Mouse (Mus musculus): ENCODE results near the gene Scn1b. TPM values are rescaled to one million over a fixed set of nuclear protein-coding genes. Genes with fewer than 3 reads are reported as not detected.

The Scn1b gene
- total RNA-seq, 2 experiments from 2014 or later = 669 to 714 TPM

DNA sequence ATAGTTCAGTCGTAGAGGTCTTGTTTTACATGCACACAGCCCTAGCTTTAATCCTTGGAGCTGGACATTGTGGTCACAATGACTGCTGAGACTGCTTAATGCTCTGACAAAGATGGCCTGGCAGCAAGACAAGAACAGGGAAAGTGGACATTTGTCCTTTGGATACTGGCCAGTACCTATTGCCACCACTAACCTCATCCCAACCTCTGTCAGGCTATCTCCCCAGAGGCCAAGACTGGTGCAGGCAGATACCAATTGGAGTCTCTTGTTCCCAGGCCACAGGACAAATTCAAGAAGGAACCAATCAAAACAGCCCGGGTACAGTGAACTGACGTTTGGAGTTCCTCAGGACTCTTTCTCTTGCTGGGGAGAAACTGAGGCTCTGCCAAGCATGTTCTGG is 38.6 kb downstream of the Scn1b start:
- DNase-seq (ENCODE audit: low spot score in 2 of 2) = no peak

DNA sequence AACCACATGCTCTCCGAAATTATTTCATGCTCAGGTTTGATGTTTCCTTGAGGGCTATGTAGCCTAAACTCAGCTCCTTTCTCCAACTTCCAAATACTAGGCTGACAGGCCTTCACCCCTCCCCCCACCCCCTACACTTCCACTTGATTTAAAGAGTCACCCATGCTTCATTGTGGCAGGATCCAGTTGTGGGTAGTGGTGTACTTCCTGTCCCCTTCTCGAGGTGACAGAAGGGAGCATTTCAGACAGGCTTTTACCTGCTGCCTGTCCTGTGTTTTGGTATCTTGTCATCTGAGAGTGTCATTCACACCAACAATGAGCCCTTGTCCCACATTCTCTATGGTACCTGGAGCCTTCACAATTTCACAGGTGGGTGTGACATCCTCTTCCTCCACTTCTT is 39.5 kb downstream of the Scn1b start:
- no peak for DNase-seq (ENCODE audit: low spot score in 2 of 2)

DNA sequence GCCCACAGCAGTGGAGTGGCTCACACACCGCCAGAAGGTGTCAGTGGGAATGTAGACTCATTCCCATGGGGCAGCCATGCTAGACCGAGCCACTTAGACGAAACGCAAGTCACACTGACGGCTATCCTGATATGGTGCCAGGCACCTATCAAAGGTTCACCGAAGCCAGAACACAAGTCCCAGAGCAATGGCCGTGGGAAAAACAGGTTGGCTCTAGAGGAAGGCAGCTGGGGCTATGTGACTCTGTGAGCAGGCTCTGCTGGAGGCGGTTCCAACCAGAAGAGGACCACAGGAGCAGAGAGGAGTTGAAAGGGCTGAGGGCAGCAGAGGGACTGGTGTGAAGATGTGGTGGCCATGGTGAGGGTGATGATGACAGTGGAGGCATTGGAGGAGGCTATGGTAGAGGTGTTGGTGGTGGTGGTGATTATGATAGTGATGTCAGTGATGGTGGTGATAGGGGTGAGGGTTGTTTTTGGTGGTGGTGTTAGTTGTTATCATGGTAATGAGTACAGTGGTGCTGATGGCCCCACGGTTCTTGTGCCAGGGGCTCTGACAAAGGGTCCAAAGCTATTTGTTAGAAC is 40.5 kb downstream of the Scn1b start:
- no peak for DNase-seq (ENCODE audit: low spot score in 2 of 2)

DNA sequence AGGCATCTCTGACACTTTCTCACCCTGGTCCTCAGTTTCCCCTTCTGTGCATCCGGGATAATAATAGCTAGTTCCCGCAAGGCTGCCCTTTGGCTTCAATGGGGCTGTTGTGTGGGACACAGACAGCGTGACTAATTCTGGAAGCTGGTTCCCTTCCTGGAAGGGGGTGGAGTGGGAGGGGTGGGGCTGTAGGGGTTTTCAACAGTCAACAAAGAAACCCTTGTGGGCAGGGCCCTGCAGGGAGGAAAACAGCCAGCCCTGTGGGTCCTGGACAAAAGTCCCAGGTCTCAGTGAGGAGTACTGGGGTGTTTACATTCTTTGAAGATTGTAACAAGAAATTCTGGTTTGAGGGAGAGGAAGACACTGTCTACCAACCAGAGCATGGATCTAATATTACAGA is 41.6 kb downstream of the Scn1b start:
- DNase-seq (ENCODE audit: low spot score in 2 of 2) = peak in 1 of 2 experiments; percentile 61

DNA sequence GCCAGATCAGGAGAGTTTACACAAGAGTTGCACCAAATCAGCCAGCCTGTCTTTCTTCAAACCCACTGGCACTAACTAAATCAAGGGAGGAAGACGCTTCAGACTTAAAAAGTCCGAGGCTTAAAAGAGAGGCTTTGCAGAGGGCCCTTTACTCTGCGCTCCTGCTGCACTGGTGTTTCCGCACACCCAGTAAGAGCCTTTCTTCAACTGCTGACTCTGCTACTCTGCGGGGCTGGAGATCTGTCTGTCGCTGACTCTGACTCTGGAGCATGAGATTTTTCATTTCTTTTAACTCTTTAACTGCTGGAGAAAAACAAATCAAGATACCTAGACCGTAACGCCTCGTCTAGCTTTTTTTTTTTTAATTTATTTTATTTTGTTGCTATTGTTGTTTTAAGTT is 42.7 kb downstream of the Scn1b start:
- DNase-seq (ENCODE audit: low spot score in 2 of 2) = no peak

DNA sequence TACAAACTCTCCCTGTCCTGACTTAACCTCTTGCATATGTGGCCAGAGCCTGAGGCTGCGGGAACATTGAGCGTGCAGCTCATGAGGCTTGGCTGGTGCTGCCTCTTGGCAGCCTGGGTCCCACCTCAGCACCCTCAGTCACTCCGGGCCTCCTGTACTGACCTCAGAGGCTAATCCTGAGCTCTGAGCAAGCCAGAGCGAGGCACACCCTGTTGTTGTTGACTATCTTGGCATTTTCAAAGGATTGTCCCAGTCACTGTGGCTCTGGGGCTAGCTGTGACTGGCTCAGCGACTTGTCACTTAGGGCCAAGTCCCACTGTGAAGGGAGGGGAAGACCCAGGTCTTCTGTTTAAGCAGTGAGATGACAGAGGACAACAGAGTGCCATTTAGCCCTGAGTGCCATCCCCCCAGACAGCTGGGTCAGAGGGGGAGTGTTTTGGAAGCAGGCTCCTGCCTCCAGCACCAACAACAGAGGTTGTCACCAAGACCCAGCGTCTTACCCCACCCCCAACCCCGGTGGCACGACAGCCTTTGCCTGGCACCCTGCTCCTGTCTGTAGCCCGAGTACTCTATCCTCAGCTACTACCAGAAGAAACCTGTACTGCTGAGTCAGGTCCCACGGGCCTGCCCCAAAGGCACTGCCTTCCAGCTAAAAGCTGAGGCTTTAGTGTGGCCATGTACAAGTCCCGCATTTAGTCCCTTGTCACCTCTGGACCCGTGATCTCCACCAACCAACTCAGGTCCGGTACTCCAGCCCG is 43.8 kb downstream of the Scn1b start:
- peak in 1 of 2 experiments; percentile 56 for DNase-seq (ENCODE audit: low spot score in 2 of 2)

DNA sequence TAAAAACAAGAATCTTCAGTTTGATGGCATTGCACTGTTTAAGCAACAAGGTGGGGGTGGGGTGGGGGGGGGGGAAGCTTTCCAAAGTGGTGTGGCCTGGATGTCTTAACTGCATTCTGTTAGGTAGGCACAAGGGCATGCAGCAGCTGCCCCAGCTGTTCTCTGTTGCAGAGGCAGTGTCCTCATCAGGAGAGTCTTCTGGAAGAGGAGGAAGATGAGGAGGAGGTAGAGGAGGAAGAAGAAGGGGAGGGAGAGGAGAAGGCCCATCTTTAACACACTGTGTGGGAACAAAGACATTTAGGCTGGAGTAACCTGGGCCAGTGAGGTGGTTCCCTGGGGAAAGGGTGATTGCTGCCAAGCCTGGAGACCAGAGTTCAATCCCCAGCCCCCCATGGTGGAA is 44.7 kb downstream of the Scn1b start:
- no peak for DNase-seq (ENCODE audit: low spot score in 2 of 2)

DNA sequence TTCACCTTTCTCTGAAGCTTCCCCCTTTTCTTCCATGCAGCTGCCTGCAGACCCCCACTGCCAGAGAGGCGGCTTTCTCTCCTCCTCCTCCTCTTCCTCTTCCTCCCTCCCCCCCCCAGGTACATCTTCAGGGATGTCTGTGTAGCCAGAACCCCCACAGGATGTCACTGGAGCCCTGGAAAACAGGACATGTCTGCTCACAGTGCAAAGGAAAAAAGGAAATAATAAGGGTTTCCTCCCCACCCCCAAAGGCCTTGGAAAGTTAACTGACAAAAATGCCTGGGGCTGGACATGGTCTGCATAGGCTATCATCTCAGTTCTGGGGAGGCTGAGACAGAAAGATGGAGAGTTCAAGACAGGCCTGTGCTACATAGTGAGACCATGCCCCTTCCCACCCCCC is 45.7 kb downstream of the Scn1b start:
- no peak for DNase-seq (ENCODE audit: low spot score in 2 of 2)

DNA sequence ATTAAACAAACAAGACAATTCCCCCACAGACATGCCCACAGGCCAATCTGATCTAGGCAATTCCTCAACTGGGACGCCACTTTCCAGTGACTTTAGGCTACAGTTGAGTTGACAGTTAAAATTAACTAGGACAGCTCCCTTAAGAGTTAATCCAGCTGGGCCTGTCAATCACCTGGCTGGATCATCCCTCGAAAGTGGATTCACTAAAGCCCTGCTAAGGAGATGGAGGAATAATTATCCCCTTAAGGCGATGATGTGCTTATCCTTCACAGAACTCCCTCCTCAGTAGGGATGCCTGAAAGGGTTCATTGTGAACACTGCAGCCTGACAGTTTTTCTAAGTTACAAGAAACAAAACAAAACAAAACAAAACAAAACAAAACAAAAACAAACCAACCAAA is 46.2 kb downstream of the Scn1b start:
- DNase-seq (ENCODE audit: low spot score in 2 of 2) = no peak

DNA sequence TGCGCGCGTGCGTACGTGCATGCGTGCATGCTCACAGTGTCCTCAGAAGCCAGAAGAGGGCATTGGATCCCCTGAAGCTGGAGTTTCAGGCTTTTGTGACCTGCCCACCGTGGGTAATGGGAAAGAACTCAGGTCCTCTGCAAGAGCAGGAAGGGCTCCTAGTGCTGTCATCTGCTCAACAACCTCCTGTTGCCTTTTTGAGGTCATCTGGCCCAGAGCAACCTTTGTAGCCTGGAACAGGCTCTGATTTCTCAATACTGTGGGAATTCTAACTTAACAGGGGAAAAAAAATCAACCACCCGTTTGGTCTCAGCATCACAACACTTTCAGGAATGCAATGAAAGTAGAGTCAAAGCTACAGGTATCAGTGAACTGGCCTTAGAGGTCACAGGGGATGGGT is 47.1 kb downstream of the Scn1b start:
- no peak for DNase-seq (ENCODE audit: low spot score in 2 of 2)

DNA sequence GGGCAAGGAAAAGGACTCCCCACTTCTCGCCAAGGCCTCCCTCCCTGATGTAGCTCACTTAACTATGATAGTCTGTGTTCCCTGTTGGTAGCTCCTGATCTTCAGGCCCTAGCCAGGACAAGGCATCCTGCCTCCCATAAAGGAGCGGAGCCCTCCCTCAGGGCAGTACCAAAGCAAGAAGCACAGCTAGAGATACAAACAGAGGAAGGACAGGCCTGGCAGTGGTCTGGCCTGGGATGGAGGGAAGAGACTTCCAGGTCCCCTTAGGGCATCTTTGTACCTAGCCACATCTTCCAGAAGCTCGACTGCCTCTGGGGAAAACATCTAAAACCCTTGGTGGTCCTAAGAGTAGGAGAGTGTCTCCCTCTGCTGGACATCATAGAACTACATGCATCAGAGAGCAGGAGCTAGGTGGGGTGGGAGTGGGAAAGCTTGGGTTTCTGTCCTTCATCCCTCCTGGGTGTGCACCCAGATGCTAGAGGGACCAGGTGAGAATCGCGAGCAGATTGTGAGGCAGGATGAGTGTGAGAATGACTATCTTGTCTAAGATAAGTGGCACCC is 48.8 kb downstream of the Scn1b start:
- peak in 1 of 2 experiments; percentile 82 for DNase-seq (ENCODE audit: low spot score in 2 of 2)

DNA sequence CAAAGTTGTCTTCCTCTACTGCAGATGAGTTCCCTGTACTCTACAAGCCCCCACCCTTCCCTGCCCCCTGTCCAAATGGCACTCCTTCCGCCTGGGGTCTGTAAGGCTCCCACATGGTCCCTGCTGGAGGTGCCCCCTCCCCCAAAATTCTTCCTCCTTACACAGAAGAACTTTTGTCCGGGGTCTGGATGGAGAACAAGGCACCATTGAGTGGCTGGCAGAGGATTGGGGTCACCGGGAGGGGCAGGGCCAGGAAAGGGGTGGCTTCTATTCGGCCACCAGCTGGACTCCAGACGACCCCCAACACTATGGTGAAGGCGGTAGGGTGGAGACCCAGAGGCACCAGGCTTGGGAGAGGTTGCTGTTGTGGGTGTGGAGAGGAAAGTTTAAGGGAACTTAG is 49.3 kb downstream of the Scn1b start:
- DNase-seq (ENCODE audit: low spot score in 2 of 2) = peak in 1 of 2 experiments; percentile 60

DNA sequence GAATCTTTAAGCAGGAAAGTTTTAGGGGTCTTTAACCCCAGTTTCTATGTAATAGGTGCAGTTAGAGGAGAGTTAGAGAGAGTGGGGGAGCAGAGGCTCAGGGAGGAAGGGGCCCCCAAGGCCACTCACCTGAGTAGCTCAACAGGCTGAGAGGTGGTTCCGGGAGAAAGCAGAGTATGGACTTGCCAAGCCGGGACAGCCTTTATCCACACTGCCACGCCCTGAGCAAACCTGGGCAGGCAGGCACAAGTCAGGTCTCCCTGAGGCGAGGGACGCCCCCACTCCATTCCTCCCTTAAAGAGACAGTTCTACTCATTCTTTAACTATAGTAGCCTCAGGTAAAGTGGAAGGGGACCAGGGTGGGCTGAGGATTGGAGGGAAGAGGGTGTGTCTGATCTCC is 50.3 kb downstream of the Scn1b start, which contains the start of gene Fxyd3:
Gene Fxyd3, minus strand, starts transcription at position 213 of the 400 bp plus-strand sequence.
- DNase-seq (ENCODE audit: low spot score in 2 of 2) = no peak

DNA sequence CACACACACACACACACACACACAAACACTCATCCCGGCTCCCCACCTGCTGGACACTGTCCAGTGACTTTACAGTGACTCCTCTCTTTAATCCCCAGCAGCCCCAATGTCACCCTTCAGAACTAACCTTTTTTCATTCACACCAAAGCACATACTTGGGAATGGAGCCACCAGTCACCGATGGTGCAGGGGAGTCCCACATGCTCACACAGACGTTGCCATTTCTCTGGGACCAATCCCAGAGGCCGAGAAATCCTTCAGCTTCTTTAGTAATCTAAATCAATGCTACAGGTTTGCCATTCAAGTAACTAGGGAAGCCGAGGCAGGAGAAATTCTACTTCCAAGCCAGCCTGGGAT is 52.1 kb downstream of the Scn1b start:
- peak; percentile 40 to 82 for DNase-seq (ENCODE audit: low spot score in 2 of 2)

DNA sequence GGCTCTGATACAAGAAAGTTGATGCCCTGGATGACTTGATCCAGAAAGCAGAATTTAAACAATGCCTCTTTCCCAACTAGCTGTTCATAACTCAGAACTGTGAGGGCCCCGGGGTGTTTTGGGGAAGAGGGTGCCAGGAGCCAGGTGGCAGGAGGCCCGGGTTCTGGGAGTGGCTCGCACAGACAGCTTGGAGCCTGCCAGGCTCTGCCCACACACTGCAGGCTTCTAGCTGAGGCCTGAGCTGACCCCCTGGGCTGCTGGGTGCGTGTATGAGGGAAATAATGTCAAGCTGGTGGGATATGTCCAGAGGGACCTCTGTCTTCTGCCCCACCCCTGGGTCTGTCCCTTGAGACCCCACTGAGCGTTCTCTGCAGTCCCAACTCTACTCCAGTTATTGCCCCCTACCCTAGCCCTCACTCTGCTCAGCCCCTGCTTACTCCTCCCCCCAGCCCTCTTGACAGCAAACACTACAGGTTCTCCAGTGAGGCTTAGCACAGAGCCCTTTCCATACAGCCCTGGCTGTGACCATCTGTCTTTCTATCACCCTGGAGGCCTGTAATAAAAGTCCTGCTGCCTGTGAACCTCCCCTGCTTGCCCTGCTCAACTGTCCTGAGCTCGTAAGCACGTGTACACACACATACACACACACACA is 52.6 kb downstream of the Scn1b start:
- peak in 1 of 2 experiments; percentile 59 for DNase-seq (ENCODE audit: low spot score in 2 of 2)

DNA sequence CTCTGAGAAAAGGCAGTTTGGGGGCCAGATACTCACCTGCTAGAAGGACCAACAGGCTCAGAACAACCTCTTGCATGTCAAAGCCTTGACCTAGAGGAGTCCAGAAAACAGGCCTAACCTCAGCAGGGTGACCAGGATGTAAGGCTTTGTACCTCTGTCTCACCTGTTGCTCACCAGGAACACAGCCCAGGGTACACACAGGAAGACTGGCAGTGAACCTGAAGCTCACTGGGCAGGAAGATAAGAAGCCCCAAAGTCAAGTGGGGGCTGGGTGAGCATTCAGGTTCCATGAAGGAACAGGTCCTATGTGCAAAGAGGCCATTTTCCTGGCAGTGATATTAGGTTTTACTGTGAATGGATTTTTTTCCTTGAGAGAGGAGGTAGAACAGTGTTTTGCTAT is 53.3 kb downstream of the Scn1b start:
- DNase-seq (ENCODE audit: low spot score in 2 of 2) = no peak

DNA sequence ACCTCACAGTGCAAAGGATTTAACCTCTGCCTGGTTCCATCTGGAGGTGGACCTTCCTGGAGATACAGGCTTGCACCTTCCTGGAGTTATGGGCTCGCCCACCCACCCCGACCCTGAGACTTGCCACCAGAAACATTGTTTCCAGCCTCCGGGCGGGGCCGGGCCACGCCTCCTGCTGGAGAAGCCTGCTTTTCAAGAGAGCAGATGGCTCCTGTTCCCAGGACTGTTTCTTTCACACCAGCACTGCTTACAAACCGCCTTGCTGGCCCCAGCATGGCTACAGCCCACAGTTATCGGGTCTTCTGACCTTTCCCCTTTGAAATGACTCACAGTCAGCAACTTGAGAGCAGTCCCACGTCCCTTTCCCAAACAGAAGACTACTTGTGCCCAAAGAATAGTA is 54.5 kb downstream of the Scn1b start:
- DNase-seq (ENCODE audit: low spot score in 2 of 2) = no peak

DNA sequence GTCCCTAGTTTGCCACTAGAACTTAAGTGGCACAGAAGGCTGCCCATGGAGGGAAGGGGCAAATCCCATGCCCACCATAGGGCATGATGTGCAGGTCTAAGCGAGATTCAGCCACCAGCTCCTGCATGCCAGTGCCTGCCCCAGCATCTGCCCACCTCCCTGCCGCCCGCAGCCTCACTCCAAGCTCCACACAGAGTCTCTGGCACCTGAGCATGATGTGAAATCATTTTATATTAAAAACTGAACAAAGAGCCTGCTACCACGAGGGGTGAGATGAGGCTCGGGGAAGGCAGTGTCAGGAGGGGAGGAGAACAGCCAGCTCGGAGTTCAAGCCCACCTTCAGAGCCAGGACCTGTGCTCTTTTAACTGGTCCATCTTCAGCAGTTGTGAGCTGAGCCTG is 56.5 kb downstream of the Scn1b start:
- DNase-seq (ENCODE audit: low spot score in 2 of 2) = no peak

DNA sequence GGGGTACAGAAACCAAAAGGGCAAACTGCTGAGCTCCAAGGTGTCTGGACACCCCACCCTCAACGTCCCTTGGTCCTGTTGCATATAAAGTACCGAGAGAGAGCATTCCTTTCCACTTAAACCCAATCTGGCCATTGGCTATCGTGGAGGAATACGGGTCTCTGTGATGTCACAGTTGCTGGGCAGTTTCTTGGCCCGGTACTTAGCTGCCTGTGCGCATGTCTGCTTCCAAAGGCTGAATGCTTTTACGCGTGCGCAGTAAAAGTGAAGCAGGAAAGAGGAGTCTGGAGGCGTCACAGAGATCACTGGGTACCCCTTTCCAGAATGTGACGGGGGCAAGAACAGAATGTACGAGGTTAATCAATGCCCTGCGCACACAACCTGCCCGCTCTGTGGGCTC is 57.3 kb downstream of the Scn1b start:
- DNase-seq (ENCODE audit: low spot score in 2 of 2) = no peak

DNA sequence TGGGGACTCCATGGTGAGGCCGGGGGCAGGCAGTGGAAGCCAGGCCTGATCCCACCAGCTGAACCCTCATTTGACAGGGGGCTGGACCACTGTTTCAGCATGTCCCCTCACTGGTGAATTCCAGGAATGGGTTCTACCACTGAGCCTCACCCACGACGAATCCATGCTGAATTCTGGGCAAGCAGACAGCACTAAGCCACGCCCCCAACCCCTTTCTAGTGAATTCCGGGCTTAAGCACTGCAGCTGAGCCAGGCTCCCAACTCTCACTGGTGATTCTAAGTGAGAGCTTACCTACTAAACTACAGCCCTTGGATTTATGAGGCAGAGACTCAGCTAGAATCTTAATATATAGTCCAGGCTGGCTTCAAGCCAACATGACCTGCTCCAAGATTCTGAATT is 59.0 kb downstream of the Scn1b start:
- peak in 1 of 2 experiments; percentile 74 for DNase-seq (ENCODE audit: low spot score in 2 of 2)
